Comparison of ENCODE assay signal across 8 mouse cellular contexts in the genomic region with DNA sequence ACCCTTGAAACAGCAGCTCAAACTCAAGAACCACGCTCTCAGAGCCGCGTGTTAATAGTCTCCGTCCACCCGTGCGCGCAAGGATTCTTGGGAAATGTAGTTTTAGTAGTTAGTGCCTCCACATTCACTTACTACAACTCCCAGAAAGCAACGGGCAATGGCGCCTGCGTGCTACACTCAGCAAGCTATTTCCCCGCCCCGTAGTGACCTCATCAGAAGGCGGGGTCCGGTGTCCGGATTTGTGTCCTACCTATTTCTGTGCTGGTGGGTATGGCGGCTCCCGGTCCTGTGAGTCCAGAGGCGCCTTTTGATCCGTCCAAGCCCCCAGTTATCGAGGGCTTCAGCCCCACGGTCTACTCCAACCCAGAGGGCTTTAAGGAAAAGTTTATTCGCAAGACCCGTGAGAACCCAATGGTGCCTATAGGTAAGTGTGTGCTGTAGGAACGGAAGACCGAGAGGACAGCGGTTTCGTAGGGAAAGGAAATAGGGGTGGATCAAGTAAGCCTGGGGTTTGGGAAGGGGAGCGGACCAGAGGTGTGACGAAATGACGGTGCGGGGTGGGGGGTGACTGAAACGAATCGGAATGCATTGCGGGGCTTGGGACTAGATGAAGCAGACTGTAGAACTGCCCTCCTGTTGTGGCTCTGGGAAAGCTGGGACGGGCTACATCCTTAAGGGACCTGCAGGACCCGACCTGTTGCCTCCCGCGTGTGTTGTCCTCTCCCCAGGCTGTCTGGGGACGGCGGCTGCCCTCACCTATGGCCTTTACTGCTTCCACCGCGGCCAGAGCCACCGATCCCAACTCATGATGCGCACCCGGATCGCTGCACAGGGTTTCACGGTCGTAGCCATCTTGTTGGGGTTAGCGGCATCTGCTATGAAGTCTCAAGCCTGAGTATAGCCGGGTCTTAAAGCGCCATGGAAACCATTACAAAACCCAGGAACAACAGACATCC. TPM values are rescaled to one million over a fixed set of nuclear protein-coding genes. Genes with fewer than 3 reads are reported as not detected.
DNase-seq lines count a peak whose midpoint lies in the region; ATAC-seq lines count a peak whose summit lies in the region.

A gene (minus strand): TSS at position 95 of the 956 bp plus-strand sequence.
A gene (plus strand): TSS at position 212 of the 956 bp plus-strand sequence.

- peak; percentile 97 for ATAC-seq in hindbrain, embryonic 16.5 days

- H3K4me2 ChIP-seq in hindbrain, embryonic 16.5 days (ENCODE audit: low read length), result peak within 1 kb of the TSS; percentile 76

- H3K36me3 ChIP-seq in hindbrain, embryonic 16.5 days (ENCODE audit: control insufficient read depth, insufficient read depth, low read length), result peaks cover 2% of the 10 kb centered on the region
- H3K36me3 ChIP-seq in macrophage (ENCODE audit: inconsistent target), result peaks cover 8% of the 10 kb centered on the region; the same call in 1 of the 2 replicates

- H3K4me1 ChIP-seq in hindbrain, embryonic 16.5 days (ENCODE audit: control insufficient read depth, insufficient read depth, low read depth, low read length), result peaks cover 21% of the 10 kb centered on the region

- DNase-seq in WW6 (ENCODE audit: low read depth, low spot score), result peak; percentile 95
- peak; percentile 75 to 89 for DNase-seq in cerebellum, postnatal 4 days (ENCODE audit: low spot score in 2 of 2)
- DNase-seq in gastrocnemius, adult 18-20 months (ENCODE audit: low spot score), result peak; percentile 98
- peak; percentile 96 to 97 for DNase-seq in left cerebral cortex, adult 18-20 months (ENCODE audit: low spot score in 2 of 2)
- peak; percentile 98 for DNase-seq in right cerebral cortex, adult 18-20 months
- peak; percentile 75 for DNase-seq in urinary bladder, postnatal 10 days (ENCODE audit: low spot score)

- under 1% methylated on average over 49 of the region's 51 CpGs for WGBS in hindbrain, embryonic 16.5 days
- under 1% methylated on average over 50 of the region's 51 CpGs for WGBS in macrophage (ENCODE audit: missing documents)

- peak within 1 kb of the TSS; percentile 89 for H3K9ac ChIP-seq in hindbrain, embryonic 16.5 days (ENCODE audit: low read depth, low read length)

- peaks cover 13% of the 10 kb centered on the region; the same call in 1 of the 2 replicates for H3K79me2 ChIP-seq in macrophage (ENCODE audit: inconsistent target)

- peak within 1 kb of the TSS; percentile 94 for H3K27ac ChIP-seq in hindbrain, embryonic 16.5 days (ENCODE audit: low read depth, low read length)
- peak within 1 kb of the TSS; percentile 61 for H3K27ac ChIP-seq in macrophage

- H3K4me3 ChIP-seq in hindbrain, embryonic 16.5 days (ENCODE audit: low read length), result peak within 1 kb of the TSS; percentile 92
- H3K4me3 ChIP-seq in macrophage (ENCODE audit: inconsistent target), result peak within 1 kb of the TSS; percentile 98

- H3K27me3 ChIP-seq in hindbrain, embryonic 16.5 days (replicated peaks; ENCODE audit: control insufficient read depth, insufficient read depth, low read length), result no peaks in the 10 kb centered on the region

- H3K9me3 ChIP-seq in hindbrain, embryonic 16.5 days (ENCODE audit: control insufficient read depth, low read length), result no peaks in the 10 kb centered on the region

RNA-seq across cellular contexts. Expression of the first gene that starts in this region (rescaled TPM):
- total RNA-seq in gastrocnemius, adult 18-20 months (2021), result 10 to 100 TPM; 16.3 to 19.7 TPM
- 64.7 and 69.1 TPM in 2 replicates for polyA plus RNA-seq in hindbrain, embryonic 16.5 days (2015; fragmentation: Nextera tagmentation; extraction: Ambion mirVana)
- total RNA-seq in left cerebral cortex, adult 18-20 months (2021), result 10 to 100 TPM; 23.5 to 24.6 TPM
- 1 to 10 TPM in 23 of 26 experiments, under 1 TPM in 3; 0.77 to 5.8 (median 2.2) TPM for total RNA-seq in macrophage (2018; cell fraction: chromatin; rRNA removed)
- 10 to 100 TPM in 15 of 26 experiments, 1 to 10 TPM in 11; 5.9 to 16.8 (median 11.2) TPM for total RNA-seq in macrophage (2018; cell fraction: cytosol; rRNA removed)
- total RNA-seq in macrophage (2018; cell fraction: nucleus; rRNA removed), result 10 to 100 TPM in 1 of 26 experiments, 1 to 10 TPM in 25; 1.6 to 11.1 (median 3.7) TPM
- 17.0 to 43.5 TPM (median 34.3 TPM) in 3 replicates for polyA plus RNA-seq in macrophage (2018)

RNA-seq across cellular contexts. Expression of the second gene that starts in this region (rescaled TPM):
- total RNA-seq in gastrocnemius, adult 18-20 months (2021), result 100 to 1,000 TPM; 151 to 154 TPM
- polyA plus RNA-seq in hindbrain, embryonic 16.5 days (2015; fragmentation: Nextera tagmentation; extraction: Ambion mirVana), result 253 and 288 TPM in 2 replicates
- 100 to 1,000 TPM; 136 to 144 TPM for total RNA-seq in left cerebral cortex, adult 18-20 months (2021)
- total RNA-seq in macrophage (2018; cell fraction: chromatin; rRNA removed), result 10 to 100 TPM in 1 of 26 experiments, 1 to 10 TPM in 20, not detected in 5; 1.9 to 17.1 (median 3.0) TPM
- total RNA-seq in macrophage (2018; cell fraction: cytosol; rRNA removed), result 100 to 1,000 TPM in 7 of 26 experiments, 10 to 100 TPM in 19; 55.4 to 128 (median 83.2) TPM
- total RNA-seq in macrophage (2018; cell fraction: nucleus; rRNA removed), result 10 to 100 TPM in 25 of 26 experiments, 1 to 10 TPM in 1; 9.8 to 27.3 (median 13.8) TPM
- polyA plus RNA-seq in macrophage (2018), result 73.7 to 134 TPM (median 97.0 TPM) in 3 replicates

Comparison
In these comparisons a context has a peak if more than half of its experiments do, and no peak if none do; other contexts are left out.
1. Peak in every context shown above with its lines: DNase-seq, ATAC-seq, H3K4me3 ChIP-seq and H3K27ac ChIP-seq.